Mouse (Mus musculus) CH12.LX (cell line): ENCODE data around the gene Ddx41. TPM values are rescaled to one million over a fixed set of nuclear protein-coding genes. Genes with fewer than 3 reads are reported as not detected.

Source experiments
- DNase-seq: peaks from one replicate; pipeline ENCODE4 v3.0.0-alpha.2; 2013; ENCODE audit errors: extremely low read depth
- H3K27ac ChIP-seq: 2 replicates; pipeline ENCODE4 v1.5.1; 2012; ENCODE audit warnings: low read depth, mild to moderate bottlenecking, control low read depth, moderate library complexity; ENCODE audit not compliant: insufficient read depth
- H3K27me3 ChIP-seq: replicated peaks from 2 replicates; pipeline ENCODE3; 2012; ENCODE audit warnings: inconsistent platforms
- H3K36me3 ChIP-seq, 2 experiments: replicated peaks in 1 of 2; 2 replicates each; pipeline versions ENCODE3 to v1.6.1; 2012; ENCODE audit warnings: inconsistent platforms in 1 of 2, low read length in 1 of 2, mild to moderate bottlenecking in 1 of 2, mixed read lengths in 1 of 2, moderate library complexity in 1 of 2; ENCODE audit not compliant: control insufficient read depth in 1 of 2, insufficient read depth in 1 of 2
- H3K4me1 ChIP-seq, 2 experiments: 2 replicates each; pipeline ENCODE4 v1.6.1; 2012; ENCODE audit warnings: inconsistent platforms in 1 of 2, moderate library complexity in 1 of 2; ENCODE audit not compliant: insufficient read depth in 2 of 2, control insufficient read depth in 1 of 2
- H3K4me2 ChIP-seq: 2 replicates; pipeline ENCODE4 v1.6.1; 2012; ENCODE audit warnings: low read depth, mild to moderate bottlenecking, control low read depth; ENCODE audit not compliant: poor library complexity, insufficient read depth, severe bottlenecking
- H3K4me3 ChIP-seq, 3 experiments: fragments of 150-350 bp in 1 of 3; sonication (generic) in 1 of 3; replicated peaks in 1 of 3; 2 replicates each; pipeline versions ENCODE3 to v1.5.1; 2011 to 2012; ENCODE audit warnings: low read depth in 2 of 3, low read length in 2 of 3, mild to moderate bottlenecking in 2 of 3, moderate library complexity in 2 of 3, control low read depth in 1 of 3, improper control_type of control experiment in 1 of 3, inconsistent platforms in 1 of 3, mixed read lengths in 1 of 3; ENCODE audit not compliant: poor library complexity in 1 of 3
- H3K79me2 ChIP-seq: replicated peaks from 2 replicates; pipeline ENCODE4 v1.6.1; 2012; ENCODE audit warnings: mild to moderate bottlenecking, moderate library complexity; ENCODE audit not compliant: control insufficient read depth, poor library complexity, insufficient read depth, severe bottlenecking; ENCODE audit errors: extremely low read depth
- H3K9ac ChIP-seq: 2 replicates; pipeline ENCODE4 v1.6.1; 2012; ENCODE audit warnings: low read depth, mild to moderate bottlenecking, control low read depth, moderate library complexity; ENCODE audit not compliant: insufficient read depth
- H3K9me3 ChIP-seq: replicated peaks from 2 replicates; pipeline ENCODE3; 2012; ENCODE audit warnings: low read length, inconsistent platforms, mixed read lengths
- CHD2 ChIP-seq: IDR thresholded peaks from 2 replicates; pipeline ENCODE4 v1.6.1; 2011; ENCODE audit warnings: low read length, improper control_type of control experiment
- CTCF ChIP-seq, 2 experiments: IDR thresholded peaks in 1 of 2; conservative IDR thresholded peaks in 1 of 2; 2 replicates each; pipeline ENCODE4 v1.5.1; 2011 to 2012; ENCODE audit warnings: low read depth in 2 of 2, low read length in 2 of 2, improper control_type of control experiment in 1 of 2, inconsistent platforms in 1 of 2, mild to moderate bottlenecking in 1 of 2, moderate library complexity in 1 of 2
- EP300 ChIP-seq: IDR thresholded peaks from 2 replicates; pipeline ENCODE4 v1.6.1; 2011; ENCODE audit warnings: low read length, improper control_type of control experiment
- GABPA ChIP-seq: IDR thresholded peaks from 2 replicates; pipeline ENCODE4 v1.6.1; 2012; ENCODE audit warnings: low read depth, low read length, improper control_type of control experiment, inconsistent platforms; ENCODE audit not compliant: insufficient replicate concordance
- JUN ChIP-seq: IDR thresholded peaks from 2 replicates; pipeline ENCODE4 v1.6.1; 2011; ENCODE audit warnings: low read depth, mild to moderate bottlenecking, low read length, improper control_type of control experiment, moderate library complexity; ENCODE audit not compliant: insufficient read depth
- JUND ChIP-seq: conservative IDR thresholded peaks from 2 replicates; pipeline ENCODE4 v1.6.1; 2011; ENCODE audit warnings: low read depth, low read length, improper control_type of control experiment
- KAT2A ChIP-seq: IDR thresholded peaks from 2 replicates; pipeline ENCODE4 v1.6.1; 2012; ENCODE audit warnings: low read length, improper control_type of control experiment, inconsistent platforms; ENCODE audit not compliant: insufficient replicate concordance
- MAX ChIP-seq: IDR thresholded peaks from 2 replicates; pipeline ENCODE4 v1.6.1; 2011; ENCODE audit warnings: low read length, improper control_type of control experiment
- MAZ ChIP-seq: IDR thresholded peaks from 2 replicates; pipeline ENCODE4 v1.6.1; 2012; ENCODE audit warnings: low read depth, mild to moderate bottlenecking, inconsistent platforms, low read length, improper control_type of control experiment, moderate library complexity
- MEF2A ChIP-seq: IDR thresholded peaks from 2 replicates; pipeline ENCODE4 v1.6.1; 2014; ENCODE audit warnings: low read depth, mild to moderate bottlenecking, inconsistent platforms, low read length, improper control_type of control experiment, borderline replicate concordance
- MYC ChIP-seq: IDR thresholded peaks from 2 replicates; pipeline ENCODE4 v1.6.1; 2011; ENCODE audit warnings: low read depth, mild to moderate bottlenecking, improper control_type of control experiment, low read length
- NELFE ChIP-seq: IDR thresholded peaks from 2 replicates; pipeline ENCODE4 v1.6.1; 2011; ENCODE audit warnings: low read depth, low read length, improper control_type of control experiment
- NRF1 ChIP-seq: IDR thresholded peaks from 2 replicates; pipeline ENCODE4 v1.6.1; 2014; ENCODE audit warnings: low read depth, mild to moderate bottlenecking, inconsistent platforms, low read length, improper control_type of control experiment, moderate library complexity
- PAX5 ChIP-seq: IDR thresholded peaks from 2 replicates; pipeline ENCODE4 v1.6.1; 2012; ENCODE audit warnings: low read length, inconsistent platforms, mixed read lengths
- POLR2AphosphoS2 ChIP-seq: IDR thresholded peaks from 2 replicates; pipeline ENCODE4 v1.6.1; 2011; ENCODE audit warnings: low read depth, low read length, improper control_type of control experiment
- RCOR1 ChIP-seq: conservative IDR thresholded peaks from 2 replicates; pipeline ENCODE4 v1.6.1; 2012; ENCODE audit warnings: low read depth, mild to moderate bottlenecking, inconsistent platforms, low read length, improper control_type of control experiment
- SMC3 ChIP-seq: IDR thresholded peaks from 2 replicates; pipeline ENCODE4 v1.6.1; 2011; ENCODE audit warnings: low read depth, low read length, improper control_type of control experiment
- TCF12 ChIP-seq: IDR thresholded peaks from 2 replicates; pipeline ENCODE4 v1.6.1; 2014; ENCODE audit warnings: low read depth, mild to moderate bottlenecking, inconsistent platforms, low read length, improper control_type of control experiment
- UBTF ChIP-seq: IDR thresholded peaks from 2 replicates; pipeline ENCODE4 v1.6.1; 2012; ENCODE audit warnings: low read depth, mild to moderate bottlenecking, inconsistent platforms, low read length, improper control_type of control experiment, moderate library complexity
- USF1 ChIP-seq: IDR thresholded peaks from 2 replicates; pipeline ENCODE4 v1.6.1; 2014; ENCODE audit warnings: low read depth, mild to moderate bottlenecking, inconsistent platforms, low read length, improper control_type of control experiment
- USF2 ChIP-seq: conservative IDR thresholded peaks from 2 replicates; pipeline ENCODE4 v1.6.1; 2011; ENCODE audit warnings: low read depth, low read length, improper control_type of control experiment
- ZC3H11A ChIP-seq: IDR thresholded peaks from 2 replicates; pipeline ENCODE4 v1.6.1; 2012; ENCODE audit warnings: low read depth, mild to moderate bottlenecking, inconsistent platforms, low read length, improper control_type of control experiment
- ZKSCAN1 ChIP-seq: IDR thresholded peaks from 2 replicates; pipeline ENCODE4 v1.6.1; 2012; ENCODE audit warnings: low read depth, inconsistent platforms, low read length, improper control_type of control experiment, borderline replicate concordance
- ZMIZ1 ChIP-seq: IDR thresholded peaks from 2 replicates; pipeline ENCODE4 v1.6.1; 2012; ENCODE audit warnings: low read depth, mild to moderate bottlenecking, inconsistent platforms, low read length, improper control_type of control experiment
- dilution Hi-C: fragments of 300-500 bp; cut with MboI; formaldehyde crosslinking; loops from 2 replicates; pipeline ENCODE4 v1.14.3; 2020; ENCODE audit warnings: low sequenced_read_pairs; ENCODE audit not compliant: extremely low pct_unique_long_range_greater_than_20kb, extremely low pct_ligation_motif_present
- in situ Hi-C: fragments of 300-500 bp; cut with MboI; formaldehyde crosslinking; loops from 3 replicates; pipeline ENCODE4 v1.14.3; 2019; ENCODE audit warnings: low sequenced_read_pairs, low pct_ligation_motif_present, low pct_unique_long_range_greater_than_20kb, mixed read lengths
- polyA plus RNA-seq: library from polyadenylated mRNA; unstranded; fragments of >175 nt; gene quantifications from 2 replicates; pipeline ENCODE4 v1.2.1, GENCODE M21; 2012; ENCODE audit warnings: low read depth; ENCODE audit not compliant: insufficient read length
- total RNA-seq, 2 experiments: library from RNA; depleted of rRNA; stranded (reverse); fragments of 300-350 nt in 1 of 2; fragments of >200 nt in 1 of 2; gene quantifications; 2 replicates each; pipeline ENCODE4 v1.2.3; 2012 to 2014

Gene Ddx41
- total and polyA plus RNA-seq, 3 experiments = 56.6 to 107 (median 95.3) TPM

- no peak overlapping the region for H3K4me2 ChIP-seq
- dilution Hi-C loops = no loop called here
- TF ChIP-seq EP300 = no peak
- TF ChIP-seq MYC = no peak
- no peak for TF ChIP-seq SMC3
- TF ChIP-seq ZMIZ1 = no peak
- no peak for TF ChIP-seq JUND
- no peak for TF ChIP-seq CTCF (conservative IDR thresholded peaks at IDR 0.05 in 1 of 2, IDR thresholded peaks at IDR 0.05 in 1 of 2; ENCODE audit: low read depth in 2 of 2, low read length in 2 of 2)
- no peak for TF ChIP-seq POLR2AphosphoS2
- no peak for TF ChIP-seq MAX
- no peak for TF ChIP-seq USF1
- TF ChIP-seq, all 38 proteins: peak for 0
- in situ Hi-C loops = no loop called here
- H3K4me3 ChIP-seq = no peak overlapping the region
- DNase-seq = no peak
- no peak overlapping the region for H3K9ac ChIP-seq
- H3K27ac ChIP-seq = no peak overlapping the region
- peaks cover 82 to 99% of the 10 kb centered on the region in 2 experiments for H3K36me3 ChIP-seq
- no peaks in the 10 kb centered on the region for H3K9me3 ChIP-seq
- H3K79me2 ChIP-seq = no peaks in the 10 kb centered on the region
- H3K4me1 ChIP-seq = no peaks in the 10 kb centered on the region; a peak in 1 of 4 replicates
- no peaks in the 10 kb centered on the region for H3K27me3 ChIP-seq
These were observed 7.0 kb upstream of the Ddx41 start for GRCm38 (mm10) chr13:55543447-55543846.

GRCm38 (mm10) chr13:55542891-55543290, 6.4 kb upstream of the Ddx41 start:
- no peaks in the 10 kb centered on the region for H3K27me3 ChIP-seq
- H3K27ac ChIP-seq = no peak overlapping the region
- H3K4me1 ChIP-seq = no peaks in the 10 kb centered on the region; a peak in 1 of 4 replicates
- H3K36me3 ChIP-seq = peaks cover 82 to 99% of the 10 kb centered on the region in 2 experiments
- no peaks in the 10 kb centered on the region for H3K79me2 ChIP-seq
- DNase-seq = no peak
- H3K4me3 ChIP-seq = no peak overlapping the region
- dilution Hi-C loops (no loop called here), in situ Hi-C loops (no loop called here)
- no peak overlapping the region for H3K4me2 ChIP-seq
- H3K9ac ChIP-seq = no peak overlapping the region
- no peaks in the 10 kb centered on the region for H3K9me3 ChIP-seq
- no peak for TF ChIP-seq PAX5
- no peak for TF ChIP-seq CHD2
- TF ChIP-seq MEF2A = no peak
- no peak for TF ChIP-seq UBTF
- no peak for TF ChIP-seq GABPA
- TF ChIP-seq NELFE = no peak
- no peak for TF ChIP-seq USF2
- no peak for TF ChIP-seq RCOR1
- no peak for TF ChIP-seq KAT2A
- no peak for TF ChIP-seq MAZ
- TF ChIP-seq MAX = no peak
- no peak for TF ChIP-seq SMC3
- no peak for TF ChIP-seq POLR2AphosphoS2
- TF ChIP-seq ZKSCAN1 = no peak
- no peak for TF ChIP-seq JUN
- no peak for TF ChIP-seq TCF12
- TF ChIP-seq USF1 = no peak
- no peak for TF ChIP-seq ZC3H11A
- no peak for TF ChIP-seq NRF1
- no peak for TF ChIP-seq CTCF (conservative IDR thresholded peaks at IDR 0.05 in 1 of 2, IDR thresholded peaks at IDR 0.05 in 1 of 2; ENCODE audit: low read depth in 2 of 2, low read length in 2 of 2)
